Mouse (Mus musculus): ENCODE data around the gene Wfdc17.

Wfdc17 gene

GRCm38 (mm10) chr11:83740443-83740991, 36.7 kb downstream of the Wfdc17 start:
- no peak for DNase-seq (ENCODE audit: extremely low read depth, low read depth)

GRCm38 (mm10) chr11:83741841-83742240, 38.0 kb downstream of the Wfdc17 start:
- no peak for DNase-seq (ENCODE audit: extremely low read depth, low read depth)

- DNase-seq (ENCODE audit: extremely low read depth, low read depth) = no peak
These were observed 39.1 kb downstream of the Wfdc17 start for GRCm38 (mm10) chr11:83742731-83743355.

- DNase-seq (ENCODE audit: extremely low read depth, low read depth) = no peak
These were observed 39.7 kb downstream of the Wfdc17 start for GRCm38 (mm10) chr11:83743525-83743924.

GRCm38 (mm10) chr11:83746152-83746551, 42.4 kb downstream of the Wfdc17 start:
- DNase-seq (ENCODE audit: extremely low read depth, low read depth) = no peak

GRCm38 (mm10) chr11:83746681-83747080, 42.9 kb downstream of the Wfdc17 start, which contains the start of gene Wfdc21:
Gene Wfdc21, plus strand, starts transcription at chr11:83746940.
- DNase-seq (ENCODE audit: extremely low read depth, low read depth) = no peak

- DNase-seq (ENCODE audit: extremely low read depth, low read depth) = no peak
These were observed 43.8 kb downstream of the Wfdc17 start for GRCm38 (mm10) chr11:83747376-83748265.

GRCm38 (mm10) chr11:83753581-83754181, 49.9 kb downstream of the Wfdc17 start, which contains the start of gene Heatr6:
Gene Heatr6, plus strand, starts transcription at chr11:83753696.
- peak; percentile 72 for DNase-seq (ENCODE audit: extremely low read depth, low read depth)

GRCm38 (mm10) chr11:83754227-83754626, 50.4 kb downstream of the Wfdc17 start:
- DNase-seq (ENCODE audit: extremely low read depth, low read depth) = no peak

All from MEL-GATA-1-ER (cell line).